Comparison of ENCODE assay signal across 25 mouse cellular contexts in the genomic region with DNA sequence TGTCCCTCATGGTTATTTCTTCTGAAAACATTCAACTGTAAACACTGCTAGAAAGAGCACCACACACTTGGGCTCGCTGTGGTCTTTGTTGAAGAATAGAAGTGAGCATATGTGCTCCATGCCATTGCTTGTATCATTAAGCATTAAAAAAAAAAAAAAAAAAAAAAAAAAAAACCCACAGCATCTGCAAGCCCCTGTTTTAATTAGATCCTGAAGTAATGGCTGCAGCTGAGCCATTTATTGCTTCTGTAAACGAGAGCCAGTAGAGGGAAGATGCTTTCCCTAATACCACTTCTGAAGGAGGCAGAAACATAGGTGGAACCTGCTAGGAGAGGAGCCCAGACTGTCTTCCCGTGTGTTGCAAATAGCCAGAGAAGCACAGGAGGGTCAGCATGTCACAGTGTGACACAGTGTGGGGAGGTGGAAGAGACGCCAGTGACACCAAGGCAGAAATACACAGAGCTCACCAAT. TPM values are rescaled to one million over a fixed set of nuclear protein-coding genes. Genes with fewer than 3 reads are reported as not detected.
DNase-seq lines count a peak whose midpoint lies in the region; ATAC-seq and TF ChIP-seq lines count a peak whose summit lies in the region.
"Had no signal": no experiment of that assay in that cellular context is flagged by ENCODE, and none has a peak within 500 bp of the region (broad histone marks: within the 10 kb centered on the region; RNA-seq: fewer than 3 reads in every experiment).

No protein-coding gene starts in this region.

- no peak for TF ChIP-seq EP300 in liver, postnatal 0 days (IDR thresholded peaks at IDR 0.05; ENCODE audit: low read depth)

- H3K9ac ChIP-seq in midbrain, embryonic 11.5 days (ENCODE audit: low read length), result no peak overlapping the region
- no peak overlapping the region for H3K9ac ChIP-seq in hindbrain, embryonic 13.5 days
- no peak overlapping the region for H3K9ac ChIP-seq in midbrain, embryonic 14.5 days (replicated peaks; ENCODE audit: low read length)
- no peak overlapping the region for H3K9ac ChIP-seq in neural tube, embryonic 15.5 days (replicated peaks)
- H3K9ac ChIP-seq in liver, postnatal 0 days (replicated peaks), result no peak overlapping the region
- H3K9ac ChIP-seq: heart, embryonic 15.5 days; liver, embryonic 14.5 days had no signal

- H3K4me2 ChIP-seq in midbrain, embryonic 11.5 days, result no peak overlapping the region
- no peak overlapping the region for H3K4me2 ChIP-seq in hindbrain, embryonic 13.5 days
- no peak overlapping the region for H3K4me2 ChIP-seq in midbrain, embryonic 14.5 days (ENCODE audit: low read length)
- H3K4me2 ChIP-seq in neural tube, embryonic 15.5 days, result no peak overlapping the region
- H3K4me2 ChIP-seq in liver, postnatal 0 days (ENCODE audit: low read depth, low read length), result no peak overlapping the region
- H3K4me2 ChIP-seq: heart, embryonic 15.5 days had no signal

- TF ChIP-seq CTCF in liver, postnatal 0 days (IDR thresholded peaks at IDR 0.05; ENCODE audit: low read depth), result no peak

- H3K9me3 ChIP-seq in midbrain, embryonic 11.5 days (ENCODE audit: control insufficient read depth, low read length), result no peaks in the 10 kb centered on the region
- H3K9me3 ChIP-seq in midbrain, embryonic 10.5 days (replicated peaks), result no peaks in the 10 kb centered on the region
- no peaks in the 10 kb centered on the region for H3K9me3 ChIP-seq in hindbrain, embryonic 13.5 days
- no peaks in the 10 kb centered on the region for H3K9me3 ChIP-seq in midbrain, embryonic 14.5 days (ENCODE audit: control insufficient read depth, low read length)
- 0 out of 2 replicates have a peak, but pooled peaks cover 3% of the 10 kb centered on the region for H3K9me3 ChIP-seq in neural tube, embryonic 15.5 days (replicated peaks)
- H3K9me3 ChIP-seq in liver, postnatal 0 days (ENCODE audit: low read length), result no peaks in the 10 kb centered on the region
- H3K9me3 ChIP-seq: heart, embryonic 15.5 days had no signal

- H3K27me3 ChIP-seq in midbrain, embryonic 11.5 days (ENCODE audit: control insufficient read depth, insufficient read depth, low read length), result no peaks in the 10 kb centered on the region
- no peaks in the 10 kb centered on the region for H3K27me3 ChIP-seq in midbrain, embryonic 10.5 days (ENCODE audit: low read depth, poor library complexity, severe bottlenecking)
- H3K27me3 ChIP-seq in hindbrain, embryonic 13.5 days, result no peaks in the 10 kb centered on the region
- H3K27me3 ChIP-seq in midbrain, embryonic 14.5 days (ENCODE audit: control insufficient read depth, insufficient read depth, low read length), result no peaks in the 10 kb centered on the region
- H3K27me3 ChIP-seq in neural tube, embryonic 15.5 days (replicated peaks), result no peaks in the 10 kb centered on the region
- no peaks in the 10 kb centered on the region for H3K27me3 ChIP-seq in liver, postnatal 0 days (ENCODE audit: insufficient read depth, low read length)
- H3K27me3 ChIP-seq: heart, embryonic 15.5 days had no signal

- DNase-seq in midbrain, embryonic 11.5 days (ENCODE audit: low spot score, missing footprints), result no peak
- no peak for DNase-seq in midbrain, embryonic 10.5 days (ENCODE audit: low spot score)
- DNase-seq in midbrain, embryonic 14.5 days, result peak; percentile 23
- no peak for DNase-seq in T-cell, adult 2 months (ENCODE audit: low spot score)
- DNase-seq in frontal cortex, postnatal 10 days (ENCODE audit: low spot score in 2 of 2), result no peak
- DNase-seq in liver, postnatal 0 days, result no peak
- DNase-seq: adrenal gland, postnatal 36 days; B cell, adult 2 months; cerebellum, adult 2 months; gastrocnemius, postnatal 25 days; heart, adult 2 months; right cerebral cortex, adult 18-20 months; thymus, postnatal 14 days had no signal

- H3K4me1 ChIP-seq in midbrain, embryonic 11.5 days (ENCODE audit: control insufficient read depth, insufficient read depth, low read length), result no peaks in the 10 kb centered on the region
- no peaks in the 10 kb centered on the region; the same call in 1 of the 2 replicates for H3K4me1 ChIP-seq in midbrain, embryonic 10.5 days
- H3K4me1 ChIP-seq in hindbrain, embryonic 13.5 days (replicated peaks), result peaks cover 12% of the 10 kb centered on the region
- H3K4me1 ChIP-seq in midbrain, embryonic 14.5 days (ENCODE audit: control insufficient read depth, insufficient read depth, low read length), result peaks cover 8% of the 10 kb centered on the region; the same call in 1 of the 2 replicates
- H3K4me1 ChIP-seq in neural tube, embryonic 15.5 days, result peaks cover 9% of the 10 kb centered on the region
- no peaks in the 10 kb centered on the region for H3K4me1 ChIP-seq in liver, postnatal 0 days (ENCODE audit: insufficient read depth)
- H3K4me1 ChIP-seq: heart, embryonic 15.5 days had no signal

- ATAC-seq in midbrain, embryonic 11.5 days (ENCODE audit: low FRiP score), result peak; percentile 30; the same call in 1 of the 2 replicates
- ATAC-seq in hindbrain, embryonic 13.5 days (ENCODE audit: low FRiP score), result peak; percentile 76
- no peak; the same call in 1 of the 2 replicates for ATAC-seq in midbrain, embryonic 14.5 days (ENCODE audit: low FRiP score, low TSS enrichment)
- peak; percentile 78 for ATAC-seq in neural tube, embryonic 15.5 days (ENCODE audit: low FRiP score)
- no peak for ATAC-seq in liver, postnatal 0 days
- ATAC-seq: intestine, postnatal 0 days had no signal

- no peak overlapping the region for H3K4me3 ChIP-seq in midbrain, embryonic 11.5 days (ENCODE audit: low read depth, low read length)
- no peak overlapping the region for H3K4me3 ChIP-seq in midbrain, embryonic 10.5 days
- H3K4me3 ChIP-seq in hindbrain, embryonic 13.5 days, result no peak overlapping the region
- no peak overlapping the region for H3K4me3 ChIP-seq in midbrain, embryonic 14.5 days (replicated peaks; ENCODE audit: low read depth, low read length)
- H3K4me3 ChIP-seq in neural tube, embryonic 15.5 days (replicated peaks), result no peak overlapping the region
- no peak overlapping the region for H3K4me3 ChIP-seq in liver, postnatal 0 days (ENCODE audit: low read depth, low read length)
- H3K4me3 ChIP-seq: heart, adult 2 months; heart, embryonic 15.5 days had no signal

- H3K27ac ChIP-seq in midbrain, embryonic 11.5 days (ENCODE audit: low read depth, low read length), result no peak overlapping the region
- no peak overlapping the region for H3K27ac ChIP-seq in midbrain, embryonic 10.5 days (replicated peaks)
- peak overlapping the region; percentile 76 for H3K27ac ChIP-seq in hindbrain, embryonic 13.5 days
- peak overlapping the region; percentile 53; the same call in 1 of the 2 replicates for H3K27ac ChIP-seq in midbrain, embryonic 14.5 days (replicated peaks; ENCODE audit: low read depth, low read length)
- H3K27ac ChIP-seq in neural tube, embryonic 15.5 days (replicated peaks), result peak overlapping the region; percentile 60; the same call in 1 of the 2 replicates
- no peak overlapping the region for H3K27ac ChIP-seq in liver, postnatal 0 days (ENCODE audit: low read depth)
- H3K27ac ChIP-seq: heart, adult 2 months; heart, embryonic 15.5 days; liver, embryonic 14.5 days; macrophage had no signal

- WGBS in midbrain, embryonic 11.5 days, result 65% methylated on average over 4 of the region's 4 CpGs
- WGBS in midbrain, embryonic 10.5 days, result 75% methylated on average over 4 of the region's 4 CpGs
- WGBS in hindbrain, embryonic 13.5 days, result 35% methylated on average over 4 of the region's 4 CpGs
- WGBS in midbrain, embryonic 14.5 days, result 47% methylated on average over 4 of the region's 4 CpGs
- 25% methylated on average over 4 of the region's 4 CpGs for WGBS in neural tube, embryonic 15.5 days
- WGBS in liver, postnatal 0 days (ENCODE audit: insufficient replicate concordance), result 65% methylated on average over 4 of the region's 4 CpGs

- H3K36me3 ChIP-seq in midbrain, embryonic 11.5 days (ENCODE audit: control insufficient read depth, insufficient read depth, low read length), result no peaks in the 10 kb centered on the region
- no peaks in the 10 kb centered on the region for H3K36me3 ChIP-seq in midbrain, embryonic 10.5 days
- no peaks in the 10 kb centered on the region for H3K36me3 ChIP-seq in hindbrain, embryonic 13.5 days
- no peaks in the 10 kb centered on the region for H3K36me3 ChIP-seq in midbrain, embryonic 14.5 days (ENCODE audit: control insufficient read depth, insufficient read depth, low read length)
- H3K36me3 ChIP-seq in neural tube, embryonic 15.5 days, result no peaks in the 10 kb centered on the region
- H3K36me3 ChIP-seq in liver, postnatal 0 days (replicated peaks; ENCODE audit: insufficient read depth, low read length), result no peaks in the 10 kb centered on the region
- H3K36me3 ChIP-seq: heart, embryonic 15.5 days had no signal

RNA-seq across cellular contexts. Expression of gene Naa11, which starts 17.1 kb away (rescaled TPM):
- polyA plus RNA-seq in midbrain, embryonic 11.5 days (2014; fragmentation: Nextera tagmentation; extraction: Ambion mirVana), result not detected in 2 replicates
- polyA plus RNA-seq in midbrain, embryonic 10.5 days (2016; fragmentation: Nextera tagmentation; extraction: Ambion mirVana), result not detected in 2 replicates
- polyA plus RNA-seq in hindbrain, embryonic 13.5 days (2015; fragmentation: Nextera tagmentation; extraction: Ambion mirVana), result not detected in 2 replicates
- polyA plus RNA-seq in midbrain, embryonic 14.5 days (2014; fragmentation: Nextera tagmentation; extraction: Ambion mirVana), result not detected in 2 replicates
- not detected in 2 replicates for polyA plus RNA-seq in neural tube, embryonic 15.5 days (2015; fragmentation: Nextera tagmentation; extraction: Ambion mirVana)
- polyA plus RNA-seq in liver, postnatal 0 days (2015; fragmentation: Nextera tagmentation; extraction: Ambion mirVana), result not detected in 2 replicates
- polyA plus RNA-seq: cerebellum, adult 2 months; embryonic facial prominence, embryonic 11.5 days; heart, adult 2 months; heart, embryonic 15.5 days; kidney, embryonic 16.5 days; large intestine, adult 2 months; limb, embryonic 14.5 days; liver, embryonic 14.5 days; lung, embryonic 16.5 days; macrophage; small intestine, adult 2 months had no signal

RNA-seq across cellular contexts. Expression of gene Gk2, which starts 47.6 kb away (rescaled TPM):
- not detected in 2 replicates for polyA plus RNA-seq in midbrain, embryonic 11.5 days (2014; fragmentation: Nextera tagmentation; extraction: Ambion mirVana)
- polyA plus RNA-seq in midbrain, embryonic 10.5 days (2016; fragmentation: Nextera tagmentation; extraction: Ambion mirVana), result not detected in 2 replicates
- not detected in 2 replicates for polyA plus RNA-seq in hindbrain, embryonic 13.5 days (2015; fragmentation: Nextera tagmentation; extraction: Ambion mirVana)
- polyA plus RNA-seq in midbrain, embryonic 14.5 days (2014; fragmentation: Nextera tagmentation; extraction: Ambion mirVana), result not detected in 2 replicates
- not detected in 2 replicates for polyA plus RNA-seq in neural tube, embryonic 15.5 days (2015; fragmentation: Nextera tagmentation; extraction: Ambion mirVana)
- polyA plus RNA-seq in liver, postnatal 0 days (2015; fragmentation: Nextera tagmentation; extraction: Ambion mirVana), result not detected in 2 replicates
- polyA plus RNA-seq: cerebellum, adult 2 months; embryonic facial prominence, embryonic 11.5 days; heart, adult 2 months; heart, embryonic 15.5 days; intestine, postnatal 0 days; kidney, embryonic 16.5 days; large intestine, adult 2 months; limb, embryonic 14.5 days; liver, embryonic 14.5 days; lung, embryonic 16.5 days; macrophage; small intestine, adult 2 months had no signal

Comparison
In these comparisons a context has a peak if more than half of its experiments do, and no peak if none do; other contexts are left out.
1. ATAC-seq: peak in midbrain, embryonic 11.5 days (single experiment), hindbrain, embryonic 13.5 days (single experiment) and neural tube, embryonic 15.5 days (single experiment); none in midbrain, embryonic 14.5 days (single experiment) and liver, postnatal 0 days (single experiment).
2. H3K27ac ChIP-seq: peak in hindbrain, embryonic 13.5 days (single experiment), midbrain, embryonic 14.5 days (single experiment) and neural tube, embryonic 15.5 days (single experiment); none in midbrain, embryonic 11.5 days (single experiment), midbrain, embryonic 10.5 days (single experiment) and liver, postnatal 0 days (single experiment).